Mouse (Mus musculus) MEL (cell line): ENCODE results near the gene Bscl2.

ENCODE experiments used
- EP300 ChIP-seq, 2 experiments: IDR thresholded peaks; 2 replicates each; pipeline ENCODE4 v1.6.1; 2011; ENCODE audit warnings: improper control_type of control experiment in 2 of 2, low read length in 2 of 2, low read depth in 1 of 2, mild to moderate bottlenecking in 1 of 2
- MAX ChIP-seq: IDR thresholded peaks from 2 replicates; pipeline ENCODE4 v1.6.1; 2011; ENCODE audit warnings: low read length, improper control_type of control experiment

GRCm38 (mm10) chr19:8887585-8888463 lies 50.6 kb downstream of the Bscl2 start:
- TF ChIP-seq EP300 (IDR thresholded peaks at IDR 0.05; ENCODE audit: low read depth in 1 of 2, low read length in 2 of 2) (no peak), MAX (peak; percentile 95)
